Mouse (Mus musculus) right cerebral cortex, postnatal 10 days (tissue): ENCODE data around the gene Zfp383.
"Not testable (repeated sequence)": the region's sequence is repeated elsewhere in the genome, so short reads cannot be mapped to it uniquely, and the experiment has no call there.

Experiments
- DNase-seq, 2 experiments: peaks; one replicate each; pipeline ENCODE4 v3.0.0; 2021; ENCODE audit warnings: low spot score in 2 of 2

The Zfp383 gene

DNA sequence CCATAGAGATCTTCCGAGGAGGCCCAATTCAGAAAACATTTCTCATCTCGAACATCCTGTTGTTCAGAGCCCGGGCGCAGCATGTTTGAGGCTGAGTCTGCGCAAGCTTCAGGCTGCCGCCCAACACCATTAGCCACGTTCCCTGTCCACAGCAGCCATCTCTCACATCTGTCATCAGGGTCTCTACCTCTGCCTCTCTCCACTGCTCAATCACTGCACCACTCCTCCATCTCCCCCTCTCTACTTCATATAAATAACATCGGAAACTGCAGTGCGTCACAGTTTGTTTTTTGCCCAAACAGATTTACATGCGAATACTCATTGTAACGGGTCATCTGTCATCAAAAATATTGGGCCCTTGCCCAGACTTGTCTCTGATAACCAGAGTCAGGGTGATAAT, 33.0 kb downstream of the Zfp383 start:
- DNase-seq, result no peak

DNA sequence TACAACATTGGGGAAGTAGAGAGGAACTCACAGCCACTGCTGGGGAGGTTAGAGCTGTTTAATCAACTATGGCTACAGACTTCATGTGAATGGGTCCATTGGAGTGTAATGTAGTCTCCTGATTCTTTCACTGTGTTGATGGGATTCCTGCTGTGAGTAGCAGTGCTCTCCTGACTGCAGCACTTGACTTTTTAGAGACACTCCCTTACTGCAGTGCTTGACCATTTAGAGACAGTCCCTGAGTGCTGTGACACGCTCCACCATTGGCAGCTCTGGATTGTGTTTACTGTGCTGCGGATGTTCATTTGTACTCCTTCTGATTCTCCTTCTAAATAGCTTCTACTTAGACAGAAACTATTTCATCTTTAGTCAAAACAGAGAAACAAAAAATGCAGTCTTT, 34.7 kb downstream of the Zfp383 start:
- no peak for DNase-seq

DNA sequence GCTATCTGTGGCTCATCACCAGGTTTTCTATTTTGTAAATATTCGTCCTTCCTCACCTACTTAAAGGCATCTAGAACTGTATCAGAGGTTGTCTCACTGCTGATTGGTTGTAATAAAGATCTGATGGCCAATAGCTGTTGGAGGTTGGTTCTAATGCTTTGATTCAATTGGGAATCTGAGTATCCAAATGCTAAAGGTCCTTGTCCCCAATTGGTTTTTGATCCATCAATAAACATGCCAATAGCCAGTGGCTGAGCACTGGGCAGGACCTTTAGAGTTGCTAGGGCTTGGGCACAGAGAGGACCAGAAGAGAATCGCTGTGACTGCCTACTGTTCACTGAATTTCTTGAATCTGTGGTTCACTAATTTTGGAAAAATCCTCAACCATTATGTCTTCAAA, 35.7 kb downstream of the Zfp383 start:
- DNase-seq, result no peak

DNA sequence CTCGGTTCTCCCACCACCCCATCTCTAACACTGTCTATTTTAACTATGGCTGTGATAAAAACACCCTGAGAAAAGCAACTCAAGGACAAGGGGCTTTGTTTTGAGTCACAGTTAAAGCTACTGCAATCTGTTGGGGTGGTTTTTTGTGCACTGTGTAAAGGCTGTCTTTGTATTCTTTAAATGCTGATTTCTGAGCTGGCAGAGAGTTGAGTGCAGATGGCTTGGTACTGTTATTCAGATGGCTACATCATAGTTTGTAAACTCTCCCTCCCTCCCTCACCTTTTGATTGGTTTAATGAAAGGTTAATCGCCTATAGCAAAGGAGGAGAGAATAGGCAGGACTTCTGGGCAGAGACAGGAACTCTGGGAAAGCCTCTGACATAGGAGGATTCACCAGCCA, 36.2 kb downstream of the Zfp383 start:
- DNase-seq, result peak; percentile 27 to 59

DNA sequence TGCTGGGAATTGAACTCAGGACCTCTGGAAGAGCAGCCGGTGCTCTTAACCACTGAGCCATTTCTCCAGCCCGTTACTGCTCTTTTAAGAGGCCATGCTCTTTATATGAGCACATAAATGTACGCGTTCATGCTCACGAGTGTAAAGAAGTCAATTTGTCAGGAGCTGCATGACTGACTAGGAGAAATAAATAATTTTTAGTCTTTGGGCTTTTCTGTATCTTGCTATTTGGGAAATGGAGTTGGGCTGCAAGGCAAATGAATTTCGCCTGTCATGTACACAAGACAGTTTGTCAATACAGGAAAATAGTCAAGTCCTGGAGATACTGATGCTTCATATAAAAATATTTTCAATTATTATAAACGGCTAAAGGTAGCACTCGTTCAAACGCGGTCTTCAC, 45.1 kb downstream of the Zfp383 start:
- no peak for DNase-seq

DNA sequence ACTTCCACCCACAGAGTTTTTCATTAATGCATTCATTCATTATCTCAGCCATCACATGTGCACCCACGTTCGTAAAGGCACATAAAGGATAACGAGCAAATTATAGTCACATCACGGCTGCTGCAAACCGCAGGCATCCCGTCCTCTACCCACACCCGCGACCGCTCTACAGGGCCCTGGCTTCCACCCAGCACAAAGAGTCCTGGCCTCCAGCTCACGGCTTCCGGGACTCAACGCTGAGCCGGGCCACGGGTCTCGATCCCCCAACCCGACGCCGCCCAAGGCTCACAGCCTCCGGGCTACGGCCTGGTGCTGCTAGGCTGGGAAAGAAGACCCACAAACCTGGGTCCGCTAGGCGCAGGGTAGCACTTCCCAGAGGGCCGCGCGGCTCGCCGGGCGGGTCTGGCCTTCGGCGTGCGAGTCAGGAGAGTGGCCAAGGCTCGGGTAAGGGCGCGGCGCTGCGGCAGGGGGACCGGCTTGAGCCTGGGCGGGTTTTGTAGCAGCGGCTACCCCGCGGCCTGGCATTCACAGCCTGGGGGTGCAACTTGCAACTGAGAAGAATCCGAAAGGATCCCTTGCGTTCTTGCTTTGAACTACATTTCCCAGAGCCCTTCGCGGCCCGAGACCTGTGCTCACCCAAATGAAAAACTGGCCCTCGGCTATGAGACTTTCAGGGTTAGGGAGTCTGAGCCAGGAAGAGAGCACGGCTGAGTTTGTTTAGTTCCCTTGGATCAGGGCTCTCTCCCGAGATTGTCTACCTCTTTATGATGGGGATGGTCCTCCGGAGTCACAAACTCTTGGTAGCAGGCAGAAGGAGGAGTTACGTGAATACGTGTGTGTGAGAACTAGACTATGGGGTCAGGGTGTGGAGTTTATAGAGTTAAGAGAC, 45.7 kb downstream of the Zfp383 start, which contains the start of gene Zfp74:
TSS of gene Zfp74 (minus strand) at position 577 of the 889 bp plus-strand sequence.
- DNase-seq, result peak; percentile 85 to 87

DNA sequence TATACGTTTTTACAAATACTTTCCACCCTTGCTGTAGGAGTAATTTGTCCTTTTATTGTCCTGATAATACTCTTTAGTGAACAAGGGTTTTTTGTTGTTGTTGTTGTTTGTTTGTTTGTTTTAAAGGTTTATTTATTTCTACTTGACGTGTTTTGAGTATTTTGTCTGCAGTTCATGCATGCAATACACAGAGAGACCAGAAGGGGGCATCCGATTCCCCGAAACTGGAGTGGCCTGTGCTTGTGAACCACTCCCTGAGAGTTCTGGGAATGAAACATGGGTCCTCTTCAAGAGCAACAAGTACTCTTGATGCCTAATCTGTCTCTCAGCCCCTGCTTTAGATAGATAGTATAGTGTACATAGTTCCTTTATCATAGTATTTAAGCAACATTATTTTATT, 46.7 kb downstream of the Zfp383 start:
- DNase-seq, result peak in 1 of 2 experiments; percentile 38

DNA sequence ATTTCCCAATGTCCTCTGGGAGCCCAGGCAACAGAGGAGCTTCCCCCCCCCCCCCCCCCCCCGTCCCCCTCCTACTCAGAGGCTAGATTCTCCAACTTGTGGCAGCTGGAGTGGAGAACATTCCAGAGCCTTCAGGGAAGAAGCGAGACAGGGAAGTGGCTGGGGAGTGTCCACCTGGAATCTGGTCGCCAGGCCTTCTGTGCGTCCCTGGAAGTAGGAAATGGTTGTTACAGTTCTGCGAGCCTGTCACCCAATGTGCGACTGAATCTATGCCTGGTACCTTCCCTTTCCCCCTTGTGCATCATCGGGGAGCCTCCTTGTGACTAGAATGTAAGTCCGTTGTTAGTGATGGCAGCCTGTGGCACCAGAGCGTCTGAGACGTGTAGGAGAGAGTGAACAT, 48.2 kb downstream of the Zfp383 start:
- DNase-seq, result peak in 1 of 2 experiments; percentile 36

DNA sequence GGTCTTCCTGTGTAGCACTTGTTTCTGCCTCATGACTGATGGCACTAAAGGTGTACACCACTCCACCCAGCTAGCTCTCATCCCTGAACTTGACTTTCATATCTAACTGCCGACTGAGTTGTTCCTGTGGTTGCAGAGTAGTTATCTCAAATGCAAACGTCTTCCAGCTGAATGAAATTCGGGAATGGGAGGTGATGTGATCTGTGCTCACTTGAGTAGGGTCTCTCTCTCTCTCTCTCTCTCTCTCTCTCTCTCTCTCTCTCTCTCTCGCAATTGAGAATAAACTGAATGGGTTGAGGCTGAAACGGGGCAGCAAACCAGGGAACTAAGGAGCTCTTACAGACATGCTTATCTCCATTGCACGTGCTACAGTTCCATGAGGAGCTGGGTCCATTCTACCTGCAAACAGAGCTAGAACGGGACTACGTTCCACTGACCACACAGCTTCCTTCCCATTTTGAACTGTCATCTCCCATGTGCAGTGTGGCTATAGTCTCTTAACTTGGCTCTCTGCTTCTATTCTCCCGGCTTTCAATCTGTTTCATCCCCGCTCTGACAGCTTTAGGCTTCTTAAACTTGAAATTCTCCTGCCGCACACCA, 50.2 kb downstream of the Zfp383 start:
- no peak for DNase-seq

DNA sequence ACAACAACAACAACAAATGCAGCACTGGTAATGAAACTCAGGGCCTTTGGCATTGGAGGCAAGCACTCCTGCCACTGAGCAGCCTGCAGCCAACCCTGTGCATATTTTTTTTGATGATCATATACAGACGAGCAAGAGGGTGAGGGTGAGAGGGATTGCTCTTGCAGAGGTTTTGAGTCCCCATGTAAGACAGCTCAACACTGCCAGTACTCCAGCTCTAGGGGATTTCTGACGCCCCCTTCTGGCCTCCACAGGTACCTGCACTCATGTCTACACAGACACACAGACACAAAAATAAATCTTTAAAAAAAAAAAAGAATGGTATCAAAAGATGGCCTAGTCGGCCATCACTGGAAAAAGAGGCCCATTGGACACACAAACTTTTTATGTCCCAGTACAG, 51.0 kb downstream of the Zfp383 start:
- DNase-seq, result no peak

DNA sequence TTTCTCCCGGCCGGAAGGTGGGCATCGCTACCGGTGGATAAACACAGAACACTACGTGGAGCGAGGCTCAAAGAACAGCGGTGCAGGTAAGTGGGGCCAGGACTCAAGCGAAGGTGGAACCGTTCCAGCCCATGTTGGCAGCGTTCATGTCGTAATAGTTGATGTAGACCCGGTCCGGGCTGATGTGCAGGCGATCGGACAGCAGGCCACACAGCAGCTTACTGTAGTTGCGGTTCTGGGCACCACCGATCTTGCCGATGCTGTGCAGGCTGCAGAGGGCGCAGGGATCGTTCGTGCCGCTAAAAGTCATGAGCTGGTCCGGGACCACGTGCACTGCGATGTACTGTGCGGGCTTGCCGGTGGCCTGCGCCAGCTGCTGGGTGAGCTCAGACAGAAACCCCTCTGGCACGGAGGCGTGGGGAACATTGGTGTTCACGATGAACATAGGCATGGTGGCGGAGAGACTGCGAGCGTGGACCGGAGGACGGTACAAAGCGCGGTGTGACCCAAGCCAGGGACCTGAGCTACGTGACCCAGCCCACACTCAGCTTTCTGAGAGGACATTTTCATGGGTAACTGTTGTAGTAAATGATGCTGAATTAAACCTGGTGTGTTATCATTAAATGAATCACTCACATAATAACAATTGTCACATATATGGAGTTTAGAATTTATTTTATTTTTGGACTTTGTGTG, 57.2 kb downstream of the Zfp383 start:
- DNase-seq, result not testable (repeated sequence)
